Mouse (Mus musculus) liver, postnatal 0 days (tissue): ENCODE data around the gene Olfr314. TPM values are rescaled to one million over a fixed set of nuclear protein-coding genes. Genes with fewer than 3 reads are reported as not detected.
"Not testable (repeated sequence)": the region's sequence is repeated elsewhere in the genome, so short reads cannot be mapped to it uniquely, and the experiment has no call there.

Source experiments
- ATAC-seq: fragments of 200-750 bp; cut with Nextera tagmentation; 2 replicates; pipeline ENCODE4 v1.8.0; 2017; ENCODE audit warnings: mild to moderate bottlenecking, moderate library complexity
- DNase-seq: peaks from one replicate; pipeline ENCODE4 v3.0.0-alpha.2; 2016
- H3K27ac ChIP-seq: fragments of 300-500 bp; sonication (generic); 2 replicates; pipeline ENCODE4 v1.5.1; 2014; ENCODE audit warnings: antibody characterized with exemption, moderate library complexity, mild to moderate bottlenecking, low read depth
- H3K27me3 ChIP-seq: fragments of 300-500 bp; sonication (generic); 2 replicates; pipeline ENCODE4 v1.6.1; 2014; ENCODE audit warnings: low read length, control low read depth, mixed read lengths; ENCODE audit not compliant: insufficient read depth
- H3K36me3 ChIP-seq: fragments of 300-500 bp; sonication (generic); replicated peaks from 2 replicates; pipeline ENCODE4 v1.6.1; 2014; ENCODE audit warnings: mild to moderate bottlenecking, control low read depth, low read length, moderate library complexity, mixed read lengths; ENCODE audit not compliant: insufficient read depth
- H3K4me1 ChIP-seq: fragments of 300-500 bp; sonication (generic); 2 replicates; pipeline ENCODE4 v1.6.1; 2014; ENCODE audit warnings: antibody characterized with exemption, mild to moderate bottlenecking, control low read depth; ENCODE audit not compliant: insufficient read depth
- H3K4me2 ChIP-seq: fragments of 300-500 bp; sonication (generic); 2 replicates; pipeline ENCODE4 v1.6.1; 2014; ENCODE audit warnings: low read depth, mild to moderate bottlenecking, low read length, moderate library complexity, mixed read lengths
- H3K4me3 ChIP-seq: fragments of 300-500 bp; sonication (generic); 2 replicates; pipeline ENCODE4 v1.5.1; 2014; ENCODE audit warnings: low read depth, low read length
- H3K9ac ChIP-seq: fragments of 300-500 bp; sonication (generic); replicated peaks from 2 replicates; pipeline ENCODE4 v1.6.1; 2014; ENCODE audit warnings: mild to moderate bottlenecking, moderate library complexity
- H3K9me3 ChIP-seq: fragments of 300-500 bp; sonication (generic); 2 replicates; pipeline ENCODE4 v1.6.1; 2016; ENCODE audit warnings: mild to moderate bottlenecking, control low read depth, low read length, mixed read lengths
- CTCF ChIP-seq: sonication (generic); IDR thresholded peaks from 2 replicates; pipeline ENCODE4 v1.5.1; 2016; ENCODE audit warnings: antibody characterized with exemption, low read depth
- EP300 ChIP-seq: IDR thresholded peaks from 2 replicates; pipeline ENCODE4 v1.6.1; 2016; ENCODE audit warnings: antibody characterized with exemption, low read depth, mild to moderate bottlenecking
- WGBS: fragments of 180-500 bp; shearing (Covaris S2); extraction: QIAGEN DNeasy Blood & Tissue Kit; methylation state at CpG from one replicate; pipeline ENCODE4 v1.1.7; 2014; ENCODE audit not compliant: insufficient replicate concordance; 5-methylcytosine and 5-hydroxymethylcytosine counted together
- polyA plus RNA-seq: library from polyadenylated mRNA; unstranded; fragments of >200 nt; fragmentation: Nextera tagmentation; extraction: Ambion mirVana; gene quantifications from 2 replicates; pipeline ENCODE4 v1.2.1, GENCODE M21; 2015

The Olfr314 gene
- polyA plus RNA-seq: not detected in 2 replicates

GRCm38 (mm10) chr11:58782480-58783089 is at the start of gene Olfr314:
TSS of gene Olfr314 (plus strand) at chr11:58782952.
- ATAC-seq: no peak
- Histone ChIP-seq H3K27me3 (no peaks in the 10 kb centered on the region), H3K9ac (no peak within 1 kb of the TSS), H3K4me2 (no peak within 1 kb of the TSS), H3K36me3 (no peaks in the 10 kb centered on the region), H3K9me3 (no peaks in the 10 kb centered on the region), H3K27ac (no peak within 1 kb of the TSS), H3K4me3 (no peak within 1 kb of the TSS), H3K4me1 (no peaks in the 10 kb centered on the region)
- WGBS: 55% methylated on average over 6 of the region's 6 CpGs
- TF ChIP-seq CTCF (no peak), EP300 (no peak)
- DNase-seq: no peak

- TF ChIP-seq CTCF (no peak), EP300 (no peak)
- WGBS: 60% methylated on average over 3 of the region's 3 CpGs
- H3K27ac ChIP-seq: no peak overlapping the region
- no peak for DNase-seq
- no peak overlapping the region for H3K9ac ChIP-seq
- H3K36me3 ChIP-seq: no peaks in the 10 kb centered on the region
- H3K4me1 ChIP-seq: no peaks in the 10 kb centered on the region
- no peak overlapping the region for H3K4me2 ChIP-seq
- H3K4me3 ChIP-seq: no peak overlapping the region
- no peaks in the 10 kb centered on the region for H3K9me3 ChIP-seq
- H3K27me3 ChIP-seq: no peaks in the 10 kb centered on the region
- ATAC-seq: no peak
Measured at GRCm38 (mm10) chr11:58733372-58733771, 49.4 kb upstream of the Olfr314 start.

- H3K27me3 ChIP-seq: no peaks in the 10 kb centered on the region
- no peak within 1 kb of the TSS for H3K4me2 ChIP-seq
- no peak within 1 kb of the TSS for H3K4me3 ChIP-seq
- H3K9me3 ChIP-seq: no peaks in the 10 kb centered on the region
- no peaks in the 10 kb centered on the region for H3K4me1 ChIP-seq
- ATAC-seq: no peak
- DNase-seq: no peak
- no peak within 1 kb of the TSS for H3K27ac ChIP-seq
- H3K36me3 ChIP-seq: no peaks in the 10 kb centered on the region
- no peak within 1 kb of the TSS for H3K9ac ChIP-seq
- TF ChIP-seq CTCF (no peak), EP300 (no peak)
- 62% methylated on average over 4 of the region's 4 CpGs for WGBS
Measured at GRCm38 (mm10) chr11:58738792-58739262, 43.9 kb upstream of the Olfr314 start, which contains the start of gene Olfr317. TSS of gene Olfr317 (minus strand) at chr11:58739212.

GRCm38 (mm10) chr11:58751096-58751495 is 31.7 kb upstream of the Olfr314 start:
- WGBS: 86% methylated on average over 18 of the region's 18 CpGs
- not testable (repeated sequence) for DNase-seq, H3K4me2 ChIP-seq, H3K27me3 ChIP-seq, H3K9ac ChIP-seq, H3K36me3 ChIP-seq, H3K4me1 ChIP-seq, ATAC-seq, H3K27ac ChIP-seq, H3K4me3 ChIP-seq, H3K9me3 ChIP-seq

- Histone ChIP-seq H3K9me3 (no peaks in the 10 kb centered on the region), H3K36me3 (no peaks in the 10 kb centered on the region), H3K4me1 (no peaks in the 10 kb centered on the region), H3K4me2 (no peak within 1 kb of the TSS), H3K27me3 (no peaks in the 10 kb centered on the region), H3K4me3 (no peak within 1 kb of the TSS), H3K27ac (no peak within 1 kb of the TSS), H3K9ac (no peak within 1 kb of the TSS)
- 71% methylated on average over 2 of the region's 2 CpGs for WGBS
- ATAC-seq: no peak
- DNase-seq: no peak
- TF ChIP-seq CTCF (no peak), EP300 (no peak)
Measured at GRCm38 (mm10) chr11:58752434-58752833, 30.3 kb upstream of the Olfr314 start, which contains the start of gene Olfr316. TSS of gene Olfr316 (plus strand) at chr11:58752734.

GRCm38 (mm10) chr11:58772888-58773287 is 9.9 kb upstream of the Olfr314 start, which contains the start of gene Olfr315:
TSS of gene Olfr315 (plus strand) at chr11:58773188.
- no peak within 1 kb of the TSS for H3K27ac ChIP-seq
- no peak within 1 kb of the TSS for H3K9ac ChIP-seq
- DNase-seq (no peak), ATAC-seq (no peak)
- no peaks in the 10 kb centered on the region for H3K9me3 ChIP-seq
- H3K4me2 ChIP-seq: no peak within 1 kb of the TSS
- TF ChIP-seq EP300: no peak
- TF ChIP-seq CTCF: no peak
- no peaks in the 10 kb centered on the region for H3K36me3 ChIP-seq
- no peak within 1 kb of the TSS for H3K4me3 ChIP-seq
- no peaks in the 10 kb centered on the region for H3K27me3 ChIP-seq
- no peaks in the 10 kb centered on the region for H3K4me1 ChIP-seq
